Mouse (Mus musculus) naive thymus-derived CD4-positive, alpha-beta T cell, adult 2 months (primary cell): Measurements from ENCODE around the gene Spg20.

Source experiments
- DNase-seq: peaks from one replicate; pipeline ENCODE4 v3.0.0-alpha.2; 2011; ENCODE audit warnings: low read depth

Spg20 gene

DNA sequence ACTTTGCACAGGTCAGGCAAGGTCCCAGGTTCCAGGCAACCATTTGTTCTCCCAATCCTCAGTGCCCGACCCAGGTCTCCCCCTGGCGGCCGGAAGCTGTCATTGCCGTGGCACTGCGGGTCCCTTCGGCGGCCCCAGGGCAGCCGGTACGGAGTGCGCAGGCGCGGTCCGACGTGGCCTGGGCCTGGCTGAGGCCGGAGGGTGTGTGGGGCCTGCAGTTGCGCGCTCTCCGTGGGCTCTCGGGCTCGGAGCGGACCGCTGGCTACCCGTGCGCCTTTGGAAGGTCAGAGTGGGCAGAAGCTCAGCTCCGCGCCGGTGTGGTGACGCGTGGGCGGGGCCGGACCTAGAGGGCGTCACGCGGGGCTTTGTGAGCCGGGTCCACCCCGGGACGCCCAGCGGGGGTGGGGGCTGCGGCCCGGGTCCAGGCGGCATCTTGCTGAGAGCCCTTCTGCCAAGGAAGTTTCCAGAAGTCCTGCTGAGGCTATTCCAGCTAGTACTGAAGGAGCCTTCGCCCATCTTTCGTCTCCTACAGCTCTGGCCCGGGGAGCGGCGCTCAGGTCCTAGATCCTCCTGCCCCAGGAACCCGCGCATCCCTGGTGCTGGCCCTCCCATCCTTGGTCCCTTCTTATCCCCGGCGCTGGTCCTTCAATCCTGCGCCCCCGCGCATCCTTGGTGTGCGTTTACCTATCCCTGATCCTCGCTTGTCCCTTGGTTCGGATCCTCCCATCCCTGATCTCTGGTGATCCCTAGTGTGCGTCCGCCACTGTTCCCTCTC is at the start of gene Spg20:
TSS of gene Spg20 (plus strand) at position 174 of the 775 bp plus-strand sequence.
- peak; percentile 92 for DNase-seq

DNA sequence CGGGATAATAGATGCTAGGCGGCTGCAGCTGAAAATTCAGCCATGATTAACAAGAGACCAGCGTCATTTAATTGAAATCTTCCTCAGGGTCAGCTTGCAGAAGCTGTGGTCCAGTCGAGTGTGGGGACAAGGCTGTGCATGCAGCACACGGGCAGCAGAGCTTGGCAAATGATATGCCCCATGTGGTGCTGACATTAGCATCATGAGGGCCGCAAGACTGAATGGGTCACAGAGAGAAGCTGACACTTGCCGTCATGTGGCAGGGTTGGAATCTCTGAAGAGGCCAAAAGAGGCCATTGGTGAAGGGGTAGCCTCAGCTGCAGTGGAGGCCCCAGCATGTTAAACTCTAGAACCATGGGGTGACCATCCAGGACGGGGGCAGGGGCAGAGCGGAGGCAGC is 49.3 kb upstream of the Spg20 start:
- DNase-seq: no peak

GRCm38 (mm10) chr3:55064396-55064795 is 47.5 kb upstream of the Spg20 start:
- peak; percentile 17 for DNase-seq

DNA sequence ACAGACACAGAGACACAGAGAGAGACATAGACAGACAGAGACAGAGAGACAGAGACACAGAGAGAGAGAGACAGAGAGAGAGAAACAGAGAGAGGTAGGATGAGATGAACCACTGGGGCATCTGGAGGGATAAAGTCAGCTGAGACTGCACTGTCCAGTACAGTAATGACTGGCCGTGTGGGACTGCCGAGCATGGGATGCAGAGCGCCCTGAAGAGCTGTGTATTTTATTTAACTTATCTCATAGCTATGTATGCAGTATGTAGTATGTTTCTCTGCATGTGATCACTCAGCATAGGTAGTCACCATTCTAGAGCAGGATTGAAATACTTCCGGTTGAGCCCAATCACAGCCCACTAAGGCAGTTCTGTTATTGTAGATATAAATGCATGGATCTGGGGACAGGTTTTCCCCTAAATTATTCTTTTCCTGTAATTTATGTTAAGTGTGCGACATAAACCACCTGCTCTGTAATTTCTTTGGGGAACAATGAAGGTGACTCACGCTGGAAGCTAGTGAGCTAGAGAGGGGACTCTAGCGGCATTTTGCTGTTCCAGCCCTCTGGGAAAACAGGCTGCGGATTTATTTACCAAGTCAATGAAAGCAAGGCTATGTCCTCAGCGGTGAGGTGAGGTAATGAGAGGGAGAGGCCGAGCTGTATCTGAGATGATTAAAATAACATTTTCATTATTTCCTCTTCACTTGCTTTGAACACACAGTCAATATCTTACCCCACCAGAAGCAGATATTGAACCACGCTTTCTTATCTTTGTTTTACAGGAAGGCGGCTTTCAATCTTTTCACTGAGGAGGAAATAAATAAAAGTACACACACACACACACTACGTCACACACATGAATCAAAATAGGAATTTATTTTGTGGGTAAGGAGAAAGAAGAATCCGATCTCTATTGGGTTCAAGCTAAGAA is 45.9 kb upstream of the Spg20 start:
- DNase-seq: no peak

DNA sequence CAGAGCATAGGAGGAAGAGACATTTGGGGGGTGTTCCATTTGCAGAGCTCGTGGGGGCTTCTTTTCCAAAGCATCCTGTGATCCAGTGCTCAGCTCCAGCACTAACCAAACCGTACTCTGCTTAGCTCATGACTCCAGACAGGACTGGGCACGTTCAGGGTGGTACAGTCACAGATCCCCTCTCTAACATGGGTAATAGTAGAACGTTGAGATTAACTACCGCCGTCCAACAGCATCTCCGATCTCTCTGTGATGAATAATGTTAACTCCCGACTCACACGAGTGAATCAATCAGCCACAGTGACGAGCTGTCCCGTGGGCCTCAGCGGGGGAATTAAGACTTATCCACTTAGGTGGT is 45.3 kb upstream of the Spg20 start:
- no peak for DNase-seq

GRCm38 (mm10) chr3:55067791-55068434 is 44.0 kb upstream of the Spg20 start:
- no peak for DNase-seq

DNA sequence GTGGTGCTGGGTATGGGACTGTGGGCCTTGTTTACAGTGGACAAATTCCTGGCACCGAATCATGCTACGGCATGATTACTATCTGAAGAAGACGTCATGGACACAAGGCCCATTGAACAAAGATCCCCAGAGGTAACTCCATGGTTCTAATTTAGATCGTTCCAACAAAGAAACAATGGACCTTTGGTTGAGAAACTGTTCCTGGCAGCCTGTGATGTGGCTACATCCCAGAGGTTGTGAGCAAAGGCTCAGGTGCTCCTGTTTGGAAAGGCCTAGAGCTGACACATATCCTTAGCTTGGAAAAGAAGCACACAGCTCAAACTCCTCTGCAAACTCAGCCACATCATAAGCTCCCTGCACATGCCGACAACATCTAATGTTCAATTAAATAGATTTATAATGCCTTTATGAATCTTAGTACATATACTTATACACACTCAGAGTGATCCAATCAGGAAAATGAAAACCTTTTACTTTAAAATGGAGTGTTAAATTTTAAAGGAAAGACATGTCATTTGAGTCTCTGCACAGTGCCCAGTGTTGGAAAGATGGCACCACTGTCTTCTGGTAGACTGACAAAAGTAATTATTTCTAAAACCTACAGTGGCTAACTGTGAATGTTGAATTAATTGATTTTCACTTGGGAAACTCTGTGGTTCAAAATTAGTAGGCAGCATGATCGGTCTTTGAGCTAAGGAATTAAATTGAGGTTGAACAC is 37.2 kb upstream of the Spg20 start:
- no peak for DNase-seq

DNA sequence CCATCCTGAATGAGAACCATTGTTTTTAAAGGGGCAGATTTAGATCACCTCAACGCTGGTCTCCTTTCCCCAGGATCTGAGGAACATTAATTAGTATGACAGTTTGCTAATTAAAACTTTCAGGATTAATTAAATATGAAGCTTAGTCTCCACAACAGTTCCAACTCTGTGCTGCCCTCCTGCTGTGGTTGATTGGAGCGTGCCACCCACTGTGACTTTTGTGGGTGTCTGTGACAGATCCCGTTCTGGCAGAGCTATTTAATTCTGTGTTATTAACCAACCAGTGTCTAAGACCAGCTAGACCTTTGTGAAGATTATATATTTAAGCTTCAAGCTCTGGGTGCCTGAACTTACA is 36.6 kb upstream of the Spg20 start:
- DNase-seq: no peak

DNA sequence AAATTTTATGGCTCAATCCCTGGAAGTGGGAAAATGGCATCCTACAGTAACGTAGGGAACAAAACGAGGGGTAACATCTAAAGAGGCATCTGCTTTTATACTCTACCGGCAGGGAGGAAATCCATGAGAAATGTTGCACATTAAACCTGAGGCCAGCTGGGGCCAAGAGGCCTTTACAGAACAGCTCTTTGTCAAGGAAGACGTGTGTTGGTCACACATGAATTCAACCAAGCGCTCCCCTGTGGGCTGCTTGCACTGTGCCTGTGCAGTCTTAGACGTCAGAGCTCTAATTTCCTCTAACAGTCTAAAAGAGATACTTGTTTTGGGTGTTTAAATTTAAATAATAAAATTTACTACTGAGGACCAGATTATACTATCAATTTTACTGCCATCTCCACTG is 33.7 kb upstream of the Spg20 start:
- no peak for DNase-seq

GRCm38 (mm10) chr3:55079619-55080018 is 32.3 kb upstream of the Spg20 start:
- no peak for DNase-seq

GRCm38 (mm10) chr3:55080055-55080454 is 31.9 kb upstream of the Spg20 start:
- peak; percentile 63 for DNase-seq

DNA sequence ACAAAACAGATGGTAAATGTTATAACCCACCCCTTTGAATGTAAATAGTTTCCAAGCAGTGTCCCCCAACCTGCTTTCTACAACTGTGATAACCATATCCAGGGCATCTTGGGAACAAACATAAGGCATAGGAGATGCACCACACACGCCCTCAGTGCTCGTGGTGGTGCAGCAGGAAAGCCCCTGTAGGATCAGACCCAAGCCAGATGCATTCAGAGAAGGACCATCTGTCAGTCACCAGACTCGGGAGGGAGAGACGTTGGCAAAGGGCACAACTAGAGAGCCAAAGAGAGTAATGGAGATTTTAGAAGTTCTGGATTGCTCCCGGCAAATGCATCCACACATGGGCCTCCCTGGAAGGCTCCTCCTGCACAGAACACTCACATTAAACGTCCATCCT is 27.1 kb upstream of the Spg20 start:
- no peak for DNase-seq

DNA sequence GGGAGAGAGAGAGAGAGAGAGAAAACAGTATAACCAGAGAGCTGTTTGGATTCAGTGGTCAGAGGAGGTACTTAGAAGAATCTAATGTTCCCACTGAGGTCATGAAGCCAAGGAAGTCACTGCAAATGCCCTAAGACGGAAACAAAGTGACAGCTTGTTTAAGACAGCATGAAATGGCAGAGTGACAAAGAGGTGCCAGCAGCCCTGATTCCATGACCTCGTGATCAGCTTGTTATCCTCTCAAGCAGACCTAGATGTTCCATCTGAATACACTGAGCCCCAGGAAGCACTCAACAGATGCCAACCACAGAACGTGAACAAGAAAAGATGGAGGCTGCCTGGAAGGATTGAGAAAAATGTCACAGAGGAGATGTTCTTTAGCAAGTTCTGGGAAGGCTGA is 26.2 kb upstream of the Spg20 start:
- DNase-seq: no peak

GRCm38 (mm10) chr3:55086948-55087347 is 25.0 kb upstream of the Spg20 start:
- DNase-seq: no peak

GRCm38 (mm10) chr3:55087360-55087759 is 24.5 kb upstream of the Spg20 start:
- DNase-seq: no peak

DNA sequence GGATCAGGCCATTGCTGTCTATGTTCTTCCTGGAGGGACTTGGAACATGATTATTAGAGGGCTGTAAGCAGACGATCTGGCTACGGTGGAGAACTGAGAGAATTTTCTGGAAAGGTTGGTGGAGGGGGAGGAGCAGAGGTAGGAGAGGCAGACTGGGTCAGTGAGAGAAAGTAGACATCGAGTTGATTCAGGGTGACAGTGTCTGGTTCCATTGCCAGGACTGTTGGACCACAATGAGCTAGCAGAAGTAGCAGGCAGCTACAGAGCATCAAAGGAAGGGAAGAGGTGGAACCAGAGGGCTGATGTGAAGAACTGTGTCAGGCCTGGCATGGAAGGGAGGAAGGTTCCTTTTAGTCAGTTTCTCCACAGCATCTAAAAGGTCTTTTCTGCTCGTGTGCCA is 23.5 kb upstream of the Spg20 start:
- no peak for DNase-seq

GRCm38 (mm10) chr3:55088843-55089242 is 23.1 kb upstream of the Spg20 start:
- DNase-seq: no peak

- DNase-seq: no peak
Measured at GRCm38 (mm10) chr3:55089291-55089690, 22.6 kb upstream of the Spg20 start.

- DNase-seq: no peak
Measured at GRCm38 (mm10) chr3:55093161-55093560, 18.7 kb upstream of the Spg20 start.

- DNase-seq: no peak
Measured at GRCm38 (mm10) chr3:55095968-55096654, 15.8 kb upstream of the Spg20 start.

- DNase-seq: no peak
Measured at GRCm38 (mm10) chr3:55096655-55097005, 15.3 kb upstream of the Spg20 start.

- no peak for DNase-seq
Measured at GRCm38 (mm10) chr3:55097186-55097585, 14.7 kb upstream of the Spg20 start.
